Mouse (Mus musculus): ENCODE measurements around the gene Igf2bp3.

GRCm38 (mm10) chr6:49208935-49209334 is 5.8 kb downstream of the Igf2bp3 start:
- TF ChIP-seq POLR2A (IDR thresholded peaks at IDR 0.05; ENCODE audit: low read depth, low read length) (no peak), CTCF (IDR thresholded peaks at IDR 0.05; ENCODE audit: extremely low read depth, insufficient read length, insufficient replicate concordance, low read depth, low read length) (no peak)
